Mouse (Mus musculus) central nervous system, embryonic 18 days (tissue): ENCODE measurements around the gene Ctss. TPM values are rescaled to one million over a fixed set of nuclear protein-coding genes. Genes with fewer than 3 reads are reported as not detected.

Source experiments
- polyA plus RNA-seq: library from polyadenylated mRNA; depleted of rRNA; stranded (reverse); fragments of >200 nt; gene quantifications from 2 replicates; pipeline ENCODE4 v1.2.3, GENCODE M21; 2012; rRNA removed

The Ctss gene
- 8.8 and 9.2 TPM in 2 replicates for polyA plus RNA-seq

DNA sequence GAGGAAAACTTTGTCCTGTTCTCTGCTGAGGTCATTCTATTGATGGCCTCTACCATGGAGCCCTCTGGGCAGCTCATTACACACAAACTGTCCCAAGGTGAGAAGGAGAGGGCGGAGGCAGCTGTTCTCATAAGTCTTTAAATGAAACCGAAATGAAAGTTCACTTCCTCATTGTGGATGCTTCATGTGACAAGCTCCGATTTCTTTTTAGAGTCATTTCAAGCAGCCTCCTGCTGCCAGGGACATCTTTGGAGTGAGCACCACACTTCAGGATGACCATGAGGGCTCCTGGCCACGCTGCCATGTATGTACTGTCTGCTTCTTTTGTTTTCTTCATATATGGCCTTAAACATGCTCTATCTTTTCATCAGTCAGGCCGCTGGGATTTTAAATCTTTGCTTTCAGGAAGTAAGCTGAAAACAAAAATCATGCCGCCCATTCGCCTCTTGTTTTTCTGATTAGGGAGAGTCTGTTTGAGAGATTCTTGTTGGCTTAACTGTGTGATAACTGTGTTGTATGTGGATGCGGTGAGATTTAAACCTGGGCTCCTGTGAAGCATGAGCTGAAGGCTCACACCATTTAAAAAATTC lies at the start of gene Ctss:
Gene Ctss, plus strand, starts transcription at position 165 of the 590 bp plus-strand sequence.

GRCm38 (mm10) chr3:95499024-95499423 lies 27.6 kb upstream of the Ctss start, which contains the start of gene Ctsk:
Gene Ctsk (plus strand): TSS chr3:95499256.

GRCm38 (mm10) chr3:95559437-95559836 lies 32.9 kb downstream of the Ctss start, which contains the start of gene Hormad1:
Gene Hormad1 (plus strand): TSS chr3:95559677.

GRCm38 (mm10) chr3:95588604-95589086 lies 62.1 kb downstream of the Ctss start, which contains the start of gene Golph3l:
Gene Golph3l (plus strand): TSS chr3:95588934.

Other genes with a start within 250 kb of the Ctss start
- 40.1 and 41.4 TPM in 2 replicates for gene Mindy1, start 245.4 kb upstream of the Ctss start, polyA plus RNA-seq
- gene Prune1, start 244.7 kb upstream of the Ctss start, polyA plus RNA-seq, result 72.4 and 78.5 TPM in 2 replicates
- 1.5 and 1.7 TPM in 2 replicates for gene Anxa9, start 219.6 kb upstream of the Ctss start, polyA plus RNA-seq
- 92.1 and 101 TPM in 2 replicates for gene Cers2, start 212.0 kb upstream of the Ctss start, polyA plus RNA-seq
- gene Setdb1, start 169.6 kb upstream of the Ctss start, polyA plus RNA-seq, result 54.5 and 56.8 TPM in 2 replicates
- gene 4930558C23Rik, start 123.9 kb upstream of the Ctss start, polyA plus RNA-seq, result not detected in 2 replicates
- gene Arnt, start 92.4 kb upstream of the Ctss start, polyA plus RNA-seq, result 29.1 and 33.1 TPM in 2 replicates
- gene Ctsk, start 27.5 kb upstream of the Ctss start, polyA plus RNA-seq, result 5.9 and 35.0 TPM in 2 replicates
- not detected in 2 replicates for gene Hormad1, start 32.9 kb downstream of the Ctss start, polyA plus RNA-seq
- 19.3 and 20.7 TPM in 2 replicates for gene Golph3l, start 62.1 kb downstream of the Ctss start, polyA plus RNA-seq
- 47.0 and 50.6 TPM in 2 replicates for gene Ensa, start 98.2 kb downstream of the Ctss start, polyA plus RNA-seq
- gene Mcl1, start 132.0 kb downstream of the Ctss start, polyA plus RNA-seq, result 62.9 and 66.1 TPM in 2 replicates
- 0.76 and 2.1 TPM in 2 replicates for gene Adamtsl4, start 161.1 kb downstream of the Ctss start, polyA plus RNA-seq
- 13.4 and 56.2 TPM in 2 replicates for gene Ecm1, start 212.8 kb downstream of the Ctss start, polyA plus RNA-seq
- gene Tars2, start 233.4 kb downstream of the Ctss start, polyA plus RNA-seq, result 39.4 and 42.8 TPM in 2 replicates